In genomic region chr7:34234610-34235561, GRCm38 (mm10) we compare ENCODE assay signal across 8 mouse cellular contexts. TPM values are rescaled to one million over a fixed set of nuclear protein-coding genes. Genes with fewer than 3 reads are reported as not detected.
A peak's percentile ranks its signal among the peaks of the same experiment; 100 is the strongest.
DNase-seq lines count a peak whose midpoint lies in the region; ATAC-seq lines count a peak whose summit lies in the region.

No protein-coding gene starts in this region.

- no peak for ATAC-seq in kidney, embryonic 15.5 days (replicated peaks; ENCODE audit: low FRiP score)

- peak overlapping the region; percentile 94 for H3K27ac ChIP-seq in kidney, embryonic 15.5 days
- peak overlapping the region; percentile 90 for H3K27ac ChIP-seq in midbrain, embryonic 10.5 days (replicated peaks)

- H3K4me2 ChIP-seq in kidney, embryonic 15.5 days, result peak overlapping the region; percentile 67

- H3K4me3 ChIP-seq in kidney, embryonic 15.5 days (replicated peaks), result peak overlapping the region; percentile 52
- peak overlapping the region; percentile 60 for H3K4me3 ChIP-seq in midbrain, embryonic 10.5 days

- H3K9me3 ChIP-seq in kidney, embryonic 15.5 days (replicated peaks), result no peaks in the 10 kb centered on the region
- H3K9me3 ChIP-seq in midbrain, embryonic 10.5 days (replicated peaks), result no peaks in the 10 kb centered on the region

- H3K4me1 ChIP-seq in kidney, embryonic 15.5 days, result peaks cover 17% of the 10 kb centered on the region
- peaks cover 29% of the 10 kb centered on the region for H3K4me1 ChIP-seq in midbrain, embryonic 10.5 days

- DNase-seq in kidney, postnatal 36 days, result no peak
- DNase-seq in adipocyte (ENCODE audit: low spot score), result peak; percentile 41
- peak; percentile 9 for DNase-seq in forelimb bud, embryonic 11.5 days (ENCODE audit: low read depth, low spot score)
- DNase-seq in midbrain, embryonic 10.5 days (ENCODE audit: low spot score), result peak; percentile 36
- no peak for DNase-seq in left cerebral cortex, adult 9 months (ENCODE audit: low spot score in 2 of 2)
- DNase-seq in adrenal gland, adult 8-10 months, result no peak
- no peak for DNase-seq in right cerebral cortex, postnatal 25 days

- no peaks in the 10 kb centered on the region for H3K27me3 ChIP-seq in kidney, embryonic 15.5 days
- no peaks in the 10 kb centered on the region for H3K27me3 ChIP-seq in midbrain, embryonic 10.5 days (ENCODE audit: low read depth, poor library complexity, severe bottlenecking)

- under 1% methylated on average over 17 of the region's 17 CpGs for WGBS in kidney, embryonic 15.5 days
- 5% methylated on average over 17 of the region's 17 CpGs for WGBS in midbrain, embryonic 10.5 days

- peak overlapping the region; percentile 52 for H3K9ac ChIP-seq in kidney, embryonic 15.5 days

- H3K36me3 ChIP-seq in kidney, embryonic 15.5 days, result peaks cover 40% of the 10 kb centered on the region
- peaks cover 40% of the 10 kb centered on the region for H3K36me3 ChIP-seq in midbrain, embryonic 10.5 days

RNA-seq across cellular contexts. Expression of gene Gpi1, which starts 4.8 kb away (rescaled TPM):
- 381 and 404 TPM in 2 replicates for polyA plus RNA-seq in kidney, embryonic 15.5 days (2015; fragmentation: Nextera tagmentation; extraction: Ambion mirVana)
- 324 and 395 TPM in 2 replicates for polyA plus RNA-seq in midbrain, embryonic 10.5 days (2016; fragmentation: Nextera tagmentation; extraction: Ambion mirVana)
- total RNA-seq in adrenal gland, adult 8-10 months (2022), result 100 to 1,000 TPM; 226 to 338 (median 277) TPM

RNA-seq across cellular contexts. Expression of gene Gm6096, which starts 16.0 kb away (rescaled TPM):
- polyA plus RNA-seq in kidney, embryonic 15.5 days (2015; fragmentation: Nextera tagmentation; extraction: Ambion mirVana), result 0.50 TPM in 1 of 2 replicates, not detected in the other
- not detected in 2 replicates for polyA plus RNA-seq in midbrain, embryonic 10.5 days (2016; fragmentation: Nextera tagmentation; extraction: Ambion mirVana)
- not detected for total RNA-seq in adrenal gland, adult 8-10 months (2022)

RNA-seq across cellular contexts. Expression of gene Pdcd2l, which starts 38.4 kb away (rescaled TPM):
- 64.8 and 67.7 TPM in 2 replicates for polyA plus RNA-seq in kidney, embryonic 15.5 days (2015; fragmentation: Nextera tagmentation; extraction: Ambion mirVana)
- polyA plus RNA-seq in midbrain, embryonic 10.5 days (2016; fragmentation: Nextera tagmentation; extraction: Ambion mirVana), result 77.9 and 79.9 TPM in 2 replicates
- total RNA-seq in adrenal gland, adult 8-10 months (2022), result 10 to 100 TPM; 25.7 to 30.3 (median 27.0) TPM

Comparison
In these comparisons a context has a peak if more than half of its experiments do, and no peak if none do; other contexts are left out.
1. DNase-seq: peak in adipocyte (single experiment), forelimb bud, embryonic 11.5 days (single experiment) and midbrain, embryonic 10.5 days (single experiment); none in kidney, postnatal 36 days (0 of 2), left cerebral cortex, adult 9 months (0 of 2), adrenal gland, adult 8-10 months (single experiment) and right cerebral cortex, postnatal 25 days (single experiment).